In genomic region chr1:42775893-42776287, GRCm38 (mm10) we compare ENCODE assay signal across 27 mouse cellular contexts.
DNase-seq lines count a peak whose midpoint lies in the region; ATAC-seq and TF ChIP-seq lines count a peak whose summit lies in the region.
"Had no signal": no experiment of that assay in that cellular context is flagged by ENCODE, and none has a peak within 500 bp of the region (broad histone marks: within the 10 kb centered on the region; RNA-seq: fewer than 3 reads in every experiment).

No protein-coding gene starts in this region.

- H3K9ac ChIP-seq in embryonic facial prominence, embryonic 13.5 days = no peak overlapping the region
- H3K9ac ChIP-seq in kidney, embryonic 14.5 days (ENCODE audit: low read depth, low read length) = no peak overlapping the region
- H3K9ac ChIP-seq: heart, embryonic 13.5 days; hindbrain, embryonic 14.5 days; liver, embryonic 12.5 days; liver, postnatal 0 days; neural tube, embryonic 15.5 days had no signal

- H3K27me3 ChIP-seq in embryonic facial prominence, embryonic 13.5 days = peaks cover 4% of the 10 kb centered on the region; the same call in 1 of the 2 replicates
- H3K27me3 ChIP-seq in embryonic facial prominence, embryonic 10.5 days (replicated peaks; ENCODE audit: low read depth, poor library complexity, severe bottlenecking) = peaks cover 25% of the 10 kb centered on the region
- no peaks in the 10 kb centered on the region for H3K27me3 ChIP-seq in Patski
- no peaks in the 10 kb centered on the region for H3K27me3 ChIP-seq in kidney, embryonic 14.5 days (ENCODE audit: control insufficient read depth, insufficient read depth, low read length)
- H3K27me3 ChIP-seq: CH12.LX; liver, embryonic 12.5 days; neural tube, embryonic 15.5 days had no signal

- POLR2A ChIA-PET in Patski (lab: Charles Lee) = interaction anchor here (1.1 to 2.1 kb wide), 2 partner anchors 62 kb away, joined by 4 to 5 read pairs; no protein-coding TSS in a partner anchor

- H3K4me1 ChIP-seq in embryonic facial prominence, embryonic 13.5 days = peaks cover 43% of the 10 kb centered on the region
- H3K4me1 ChIP-seq in embryonic facial prominence, embryonic 10.5 days = peaks cover 37% of the 10 kb centered on the region
- H3K4me1 ChIP-seq in kidney, embryonic 14.5 days (ENCODE audit: control insufficient read depth, insufficient read depth, low read length) = 0 out of 2 replicates have a peak, but pooled peaks cover 11% of the 10 kb centered on the region
- H3K4me1 ChIP-seq: heart, embryonic 13.5 days; liver, embryonic 12.5 days had no signal

- TF ChIP-seq CTCF in Patski (IDR thresholded peaks at IDR 0.05) = no peak

- CTCF ChIA-PET in Patski (lab: Charles Lee) = interaction anchor here (0.9 to 3.6 kb wide), 6 partner anchors 11 to 63 kb away, joined by 3 to 9 read pairs (median 5); no protein-coding TSS in a partner anchor

- no peak for ATAC-seq in embryonic facial prominence, embryonic 13.5 days (ENCODE audit: insufficient number of reproducible peaks, insufficient read depth, low FRiP score, low TSS enrichment, low read depth)
- peak; percentile 72 for ATAC-seq in Patski
- no peak for ATAC-seq in kidney, embryonic 14.5 days (ENCODE audit: low FRiP score, low TSS enrichment)
- ATAC-seq: liver, embryonic 12.5 days; liver, postnatal 0 days; lung, postnatal 0 days had no signal

- H3K4me2 ChIP-seq in embryonic facial prominence, embryonic 13.5 days = no peak overlapping the region
- H3K4me2 ChIP-seq in kidney, embryonic 14.5 days (replicated peaks; ENCODE audit: low read depth, low read length) = no peak overlapping the region
- H3K4me2 ChIP-seq: heart, embryonic 13.5 days; hindbrain, embryonic 14.5 days; liver, embryonic 12.5 days; neural tube, embryonic 15.5 days had no signal

- H3K27ac ChIP-seq in embryonic facial prominence, embryonic 13.5 days = peak overlapping the region; percentile 62
- H3K27ac ChIP-seq in embryonic facial prominence, embryonic 10.5 days (replicated peaks) = no peak overlapping the region
- H3K27ac ChIP-seq in kidney, embryonic 14.5 days (ENCODE audit: low read depth, low read length) = peak overlapping the region; percentile 62; the same call in 1 of the 2 replicates
- H3K27ac ChIP-seq: heart, adult 2 months; heart, embryonic 13.5 days; hindbrain, embryonic 14.5 days; liver, embryonic 12.5 days; macrophage; neural tube, embryonic 15.5 days had no signal

- no peaks in the 10 kb centered on the region for H3K36me3 ChIP-seq in embryonic facial prominence, embryonic 13.5 days
- no peaks in the 10 kb centered on the region for H3K36me3 ChIP-seq in embryonic facial prominence, embryonic 10.5 days (replicated peaks)
- no peaks in the 10 kb centered on the region for H3K36me3 ChIP-seq in kidney, embryonic 14.5 days (ENCODE audit: control insufficient read depth, insufficient read depth, low read length)
- H3K36me3 ChIP-seq: heart, embryonic 13.5 days; liver, embryonic 12.5 days; neural tube, embryonic 15.5 days had no signal

- H3K4me3 ChIP-seq in embryonic facial prominence, embryonic 13.5 days = no peak overlapping the region
- no peak overlapping the region for H3K4me3 ChIP-seq in embryonic facial prominence, embryonic 10.5 days
- no peak overlapping the region for H3K4me3 ChIP-seq in kidney, embryonic 14.5 days (ENCODE audit: low read length)
- H3K4me3 ChIP-seq: erythroblast, embryonic 14.5 days; heart, adult 2 months; heart, embryonic 13.5 days; liver, embryonic 12.5 days; neural tube, embryonic 15.5 days had no signal

- no peaks in the 10 kb centered on the region for H3K9me3 ChIP-seq in embryonic facial prominence, embryonic 13.5 days
- no peaks in the 10 kb centered on the region for H3K9me3 ChIP-seq in embryonic facial prominence, embryonic 10.5 days
- no peaks in the 10 kb centered on the region for H3K9me3 ChIP-seq in kidney, embryonic 14.5 days (ENCODE audit: control insufficient read depth, low read length)
- H3K9me3 ChIP-seq: heart, embryonic 13.5 days; liver, embryonic 12.5 days; neural tube, embryonic 15.5 days had no signal

- 71% methylated on average over 2 of the region's 2 CpGs for WGBS in embryonic facial prominence, embryonic 13.5 days
- WGBS in embryonic facial prominence, embryonic 10.5 days = 80% methylated on average over 2 of the region's 2 CpGs
- 61% methylated on average over 2 of the region's 2 CpGs for WGBS in kidney, embryonic 14.5 days

- in situ Hi-C loops in Patski (cut with MboI; ENCODE audit: low pct_unique_long_range_greater_than_20kb) = loop anchor here (10.0 to 25.0 kb wide), 2 partner anchors 61 to 1514 kb away; no protein-coding TSS in a partner anchor

- DNase-seq in embryonic facial prominence, embryonic 10.5 days (ENCODE audit: low spot score) = no peak
- no peak for DNase-seq in Patski (ENCODE audit: low read depth, low spot score)
- peak; percentile 43 to 66 for DNase-seq in kidney, postnatal 25 days
- DNase-seq in lung, adult 18-20 months = no peak
- no peak for DNase-seq in adrenal gland, postnatal 4 days (ENCODE audit: low spot score in 2 of 2)
- DNase-seq: adrenal gland, postnatal 10 days; cerebellum, adult 11 months; cerebellum, adult 9-10 months; embryo, embryonic 11 days; gastrocnemius, postnatal 36 days; heart, adult 2 months; heart, postnatal 10 days; layer of hippocampus, postnatal 36 days; left cerebral cortex, postnatal 4 days; liver, postnatal 0 days; midbrain, embryonic 14.5 days; right cerebral cortex, postnatal 14 days had no signal

Comparison
In these comparisons a context has a peak if more than half of its experiments do, and no peak if none do; other contexts are left out.
1. DNase-seq: peak in kidney, postnatal 25 days (2 of 2); none in embryonic facial prominence, embryonic 10.5 days (single experiment), Patski (single experiment), lung, adult 18-20 months (0 of 2) and adrenal gland, postnatal 4 days (0 of 2).